In the genomic region with DNA sequence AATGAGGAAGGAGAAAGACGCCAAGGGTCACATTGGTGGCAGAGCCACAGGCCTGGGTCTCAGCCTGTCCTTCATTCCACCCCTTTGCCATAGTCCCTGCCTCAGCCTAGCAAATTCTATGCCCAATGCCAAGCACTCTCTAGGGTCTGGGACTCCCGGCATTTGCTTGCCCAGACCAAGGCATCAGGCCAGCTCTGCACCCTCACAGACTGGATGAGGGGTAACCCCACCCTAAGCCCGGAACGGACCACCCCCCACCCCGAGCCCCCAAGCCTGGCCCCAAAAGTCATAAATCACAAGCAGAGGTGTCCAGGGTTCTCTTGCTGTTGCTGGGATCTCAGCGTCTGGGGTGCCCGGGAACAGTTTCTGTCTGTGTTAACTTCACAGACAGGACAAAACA, we compare ENCODE assay signal across 10 mouse cellular contexts. TPM values are rescaled to one million over a fixed set of nuclear protein-coding genes. Genes with fewer than 3 reads are reported as not detected.
DNase-seq lines count a peak whose midpoint lies in the region; ATAC-seq and TF ChIP-seq lines count a peak whose summit lies in the region.
"Had no signal": no experiment of that assay in that cellular context is flagged by ENCODE, and none has a peak within 500 bp of the region (broad histone marks: within the 10 kb centered on the region; RNA-seq: fewer than 3 reads in every experiment).

No protein-coding gene starts in this region.

- no peak overlapping the region for H3K9ac ChIP-seq in stomach, embryonic 15.5 days
- H3K9ac ChIP-seq in stomach, postnatal 0 days (ENCODE audit: low read length), result no peak overlapping the region
- H3K9ac ChIP-seq in limb, embryonic 12.5 days (replicated peaks), result peak overlapping the region; percentile 52
- no peak overlapping the region for H3K9ac ChIP-seq in kidney, embryonic 16.5 days (replicated peaks; ENCODE audit: low read length)

- TF ChIP-seq EP300 in stomach, postnatal 0 days (optimal IDR thresholded peaks at IDR 0.05), result no peak

- DNase-seq in heart, embryonic 10.5 days (ENCODE audit: low spot score), result no peak
- no peak for DNase-seq in heart, adult 8-10 months (ENCODE audit: low spot score)
- no peak for DNase-seq in stomach, postnatal 0 days (ENCODE audit: low spot score)
- no peak for DNase-seq in layer of hippocampus, postnatal 10 days (ENCODE audit: low spot score in 2 of 2)
- no peak for DNase-seq in cerebellum, adult 8-10 months
- DNase-seq: kidney, postnatal 10 days had no signal

- H3K4me2 ChIP-seq in stomach, embryonic 15.5 days, result peak overlapping the region; percentile 56; the same call in 1 of the 2 replicates
- no peak overlapping the region for H3K4me2 ChIP-seq in stomach, postnatal 0 days (replicated peaks; ENCODE audit: low read depth)
- peak overlapping the region; percentile 74 for H3K4me2 ChIP-seq in limb, embryonic 12.5 days
- no peak overlapping the region for H3K4me2 ChIP-seq in kidney, embryonic 16.5 days (replicated peaks; ENCODE audit: low read depth, low read length)

- H3K4me3 ChIP-seq in heart, embryonic 10.5 days, result peak overlapping the region; percentile 60
- no peak overlapping the region for H3K4me3 ChIP-seq in stomach, embryonic 15.5 days (replicated peaks)
- H3K4me3 ChIP-seq in stomach, postnatal 0 days (ENCODE audit: low read depth, low read length), result no peak overlapping the region
- H3K4me3 ChIP-seq in limb, embryonic 12.5 days (replicated peaks), result peak overlapping the region; percentile 47
- H3K4me3 ChIP-seq in kidney, embryonic 16.5 days (ENCODE audit: low read length), result no peak overlapping the region

- peak overlapping the region; percentile 69 for H3K27ac ChIP-seq in heart, embryonic 10.5 days
- no peak overlapping the region for H3K27ac ChIP-seq in stomach, embryonic 15.5 days
- no peak overlapping the region for H3K27ac ChIP-seq in stomach, postnatal 0 days (replicated peaks)
- peak overlapping the region; percentile 90 for H3K27ac ChIP-seq in limb, embryonic 12.5 days
- H3K27ac ChIP-seq in kidney, embryonic 16.5 days (ENCODE audit: low read length), result no peak overlapping the region

- no peak for ATAC-seq in stomach, embryonic 15.5 days (ENCODE audit: insufficient read depth, low FRiP score, low read depth)
- no peak for ATAC-seq in stomach, postnatal 0 days (ENCODE audit: low FRiP score, low TSS enrichment)
- peak; percentile 26; the same call in 1 of the 2 replicates for ATAC-seq in limb, embryonic 12.5 days (ENCODE audit: insufficient number of reproducible peaks, insufficient read depth, low FRiP score, low TSS enrichment, low read depth)
- no peak for ATAC-seq in kidney, embryonic 16.5 days (ENCODE audit: low FRiP score, low TSS enrichment)

- no peaks in the 10 kb centered on the region for H3K36me3 ChIP-seq in heart, embryonic 10.5 days
- no peaks in the 10 kb centered on the region for H3K36me3 ChIP-seq in stomach, embryonic 15.5 days
- no peaks in the 10 kb centered on the region for H3K36me3 ChIP-seq in stomach, postnatal 0 days (ENCODE audit: control insufficient read depth, insufficient read depth, low read length)
- no peaks in the 10 kb centered on the region for H3K36me3 ChIP-seq in limb, embryonic 12.5 days
- H3K36me3 ChIP-seq in kidney, embryonic 16.5 days (ENCODE audit: insufficient read depth, low read length), result no peaks in the 10 kb centered on the region

- peaks cover 43% of the 10 kb centered on the region for H3K4me1 ChIP-seq in heart, embryonic 10.5 days
- H3K4me1 ChIP-seq in stomach, embryonic 15.5 days, result peaks cover 7% of the 10 kb centered on the region; the same call in 1 of the 2 replicates
- H3K4me1 ChIP-seq in stomach, postnatal 0 days (replicated peaks; ENCODE audit: control insufficient read depth, insufficient read depth), result 0 out of 2 replicates have a peak, but pooled peaks cover 5% of the 10 kb centered on the region
- H3K4me1 ChIP-seq in limb, embryonic 12.5 days (replicated peaks), result peaks cover 50% of the 10 kb centered on the region
- peaks cover 11% of the 10 kb centered on the region for H3K4me1 ChIP-seq in kidney, embryonic 16.5 days (ENCODE audit: insufficient read depth, low read length)

- TF ChIP-seq CTCF in stomach, postnatal 0 days (IDR thresholded peaks at IDR 0.05; ENCODE audit: low read depth), result no peak

- peaks cover 92% of the 10 kb centered on the region for H3K27me3 ChIP-seq in heart, embryonic 10.5 days (ENCODE audit: insufficient read depth, poor library complexity, severe bottlenecking)
- H3K27me3 ChIP-seq in stomach, embryonic 15.5 days (replicated peaks), result peaks cover 72% of the 10 kb centered on the region
- H3K27me3 ChIP-seq in stomach, postnatal 0 days (ENCODE audit: control insufficient read depth, insufficient read depth, low read length), result peaks cover 26% of the 10 kb centered on the region; the same call in 1 of the 2 replicates
- peaks cover 68% of the 10 kb centered on the region for H3K27me3 ChIP-seq in limb, embryonic 12.5 days
- H3K27me3 ChIP-seq in kidney, embryonic 16.5 days (ENCODE audit: insufficient read depth, low read length), result peaks cover 96% of the 10 kb centered on the region

- WGBS in heart, embryonic 10.5 days, result 1% methylated on average over 7 of the region's 7 CpGs
- 2% methylated on average over 7 of the region's 7 CpGs for WGBS in stomach, embryonic 15.5 days
- 11% methylated on average over 7 of the region's 7 CpGs for WGBS in stomach, postnatal 0 days
- 0% methylated on average over 7 of the region's 7 CpGs for WGBS in limb, embryonic 12.5 days
- 2% methylated on average over 7 of the region's 7 CpGs for WGBS in kidney, embryonic 16.5 days

- H3K9me3 ChIP-seq in heart, embryonic 10.5 days, result no peaks in the 10 kb centered on the region
- H3K9me3 ChIP-seq in stomach, embryonic 15.5 days, result no peaks in the 10 kb centered on the region
- H3K9me3 ChIP-seq in stomach, postnatal 0 days (ENCODE audit: control insufficient read depth, low read length), result no peaks in the 10 kb centered on the region
- H3K9me3 ChIP-seq in limb, embryonic 12.5 days, result no peaks in the 10 kb centered on the region
- H3K9me3 ChIP-seq in kidney, embryonic 16.5 days (ENCODE audit: low read length), result no peaks in the 10 kb centered on the region

RNA-seq across cellular contexts. Expression of a gene that starts 9.8 kb away (rescaled TPM):
- polyA plus RNA-seq in heart, embryonic 10.5 days (2016; fragmentation: Nextera tagmentation; extraction: Ambion mirVana), result 15.3 and 27.4 TPM in 2 replicates
- under 1 TPM; 0.24 to 0.62 (median 0.45) TPM for total RNA-seq in heart, adult 8-10 months (2022)
- polyA plus RNA-seq in stomach, embryonic 15.5 days (2015; fragmentation: Nextera tagmentation; extraction: Ambion mirVana), result 1.7 TPM in 2 replicates
- polyA plus RNA-seq in stomach, postnatal 0 days (2015; fragmentation: Nextera tagmentation; extraction: Ambion mirVana), result 2.0 and 2.3 TPM in 2 replicates
- polyA plus RNA-seq in limb, embryonic 12.5 days (2016; fragmentation: Nextera tagmentation; extraction: Ambion mirVana), result 64.2 and 72.0 TPM in 2 replicates
- total RNA-seq in layer of hippocampus, postnatal 10 days (2021), result 1 to 10 TPM; 1.1 to 1.2 TPM
- 1.6 and 1.9 TPM in 2 replicates for polyA plus RNA-seq in kidney, embryonic 16.5 days (2015; fragmentation: Nextera tagmentation; extraction: Ambion mirVana)
- total RNA-seq: gastrocnemius, adult 8-10 months had no signal

Comparison
In these comparisons a context has a peak if more than half of its experiments do, and no peak if none do; other contexts are left out.
1. H3K4me2 ChIP-seq: peak in stomach, embryonic 15.5 days (single experiment) and limb, embryonic 12.5 days (single experiment); none in stomach, postnatal 0 days (single experiment) and kidney, embryonic 16.5 days (single experiment).
2. H3K27ac ChIP-seq: peak in heart, embryonic 10.5 days (single experiment) and limb, embryonic 12.5 days (single experiment); none in stomach, embryonic 15.5 days (single experiment), stomach, postnatal 0 days (single experiment) and kidney, embryonic 16.5 days (single experiment).
3. H3K4me3 ChIP-seq: peak in heart, embryonic 10.5 days (single experiment) and limb, embryonic 12.5 days (single experiment); none in stomach, embryonic 15.5 days (single experiment), stomach, postnatal 0 days (single experiment) and kidney, embryonic 16.5 days (single experiment).